Mouse (Mus musculus): ENCODE results near the gene Zfp740.

DNA sequence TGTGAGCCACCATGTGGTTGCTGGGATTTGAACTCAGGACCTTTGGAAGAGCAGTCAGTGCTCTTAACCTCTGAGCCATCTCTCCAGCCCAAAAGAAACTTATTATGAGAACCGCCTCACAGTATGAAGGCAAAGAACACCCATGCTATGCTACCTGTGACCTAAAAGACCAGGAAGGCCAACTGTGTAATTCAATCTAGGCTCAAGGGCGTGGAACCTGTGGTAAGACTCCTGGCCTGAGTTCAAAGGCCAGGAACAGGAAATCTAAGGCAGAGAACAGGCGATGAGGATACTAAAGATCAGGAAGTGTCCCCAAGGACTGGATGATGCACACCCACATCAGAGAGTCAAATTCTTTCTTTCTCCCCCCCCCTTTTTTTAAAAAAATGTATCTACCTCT, 29.5 kb upstream of the Zfp740 start:
- TF ChIP-seq CTCF (IDR thresholded peaks at IDR 0.05; ENCODE audit: low read depth) (no peak), EP300 (IDR thresholded peaks at IDR 0.05; ENCODE audit: low read depth) (no peak)
